Mouse (Mus musculus): ENCODE data around the gene Ssbp2. TPM values are rescaled to one million over a fixed set of nuclear protein-coding genes. Genes with fewer than 3 reads are reported as not detected.

Gene Ssbp2
- total and polyA plus RNA-seq, 3 experiments: 12.6 to 38.4 TPM; not detected in 1

DNA sequence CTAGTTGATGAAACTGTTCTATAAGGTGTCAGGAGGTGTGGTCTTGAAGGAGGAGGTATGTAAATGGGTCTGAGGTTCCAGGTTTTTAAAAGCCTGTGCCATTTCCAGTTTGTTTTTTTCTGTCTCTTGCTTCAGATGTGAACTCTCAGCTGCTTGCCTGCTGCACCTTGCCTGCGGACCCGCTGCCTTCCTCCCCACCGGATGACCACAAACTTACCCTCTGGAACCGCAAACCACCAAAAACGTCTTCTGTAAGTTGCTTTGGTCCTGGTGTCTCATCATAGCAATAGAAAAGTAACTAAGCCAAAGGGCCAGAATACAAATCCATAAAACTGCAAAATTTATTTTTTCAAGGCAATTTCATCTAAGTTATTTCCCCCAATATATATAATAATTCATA, 18.6 kb upstream of the Ssbp2 start:
- H3K9me3 ChIP-seq (replicated peaks; ENCODE audit: insufficient read depth, low read length): no peaks in the 10 kb centered on the region
- no peaks in the 10 kb centered on the region for H3K36me3 ChIP-seq (ENCODE audit: control insufficient read depth in 1 of 2, insufficient read depth in 2 of 2, low read length in 2 of 2)
- H3K9ac ChIP-seq (ENCODE audit: control insufficient read depth, low read depth, low read length, poor library complexity, severe bottlenecking): no peak overlapping the region
- TF ChIP-seq MYB (IDR thresholded peaks at IDR 0.05; ENCODE audit: low read depth, low read length): no peak
- H3K4me3 ChIP-seq (ENCODE audit: control insufficient read depth in 1 of 2, insufficient read depth in 1 of 2, low read depth in 2 of 2, low read length in 2 of 2): no peak overlapping the region
- DNase-seq (ENCODE audit: low read depth, low spot score): no peak
- H3K79me2 ChIP-seq (ENCODE audit: control insufficient read depth, insufficient read depth, low read length, poor library complexity): no peaks in the 10 kb centered on the region
- no peaks in the 10 kb centered on the region for H3K27me3 ChIP-seq (ENCODE audit: control insufficient read depth in 1 of 2, insufficient read depth in 2 of 2, low read length in 2 of 2)
- no peaks in the 10 kb centered on the region for H3K4me1 ChIP-seq (ENCODE audit: control insufficient read depth in 1 of 2, insufficient read depth in 2 of 2, low read length in 2 of 2)
- no peak overlapping the region for H3K27ac ChIP-seq (ENCODE audit: control insufficient read depth, low read depth, low read length)

GRCm38 (mm10) chr13:91446728-91447127, 13.4 kb upstream of the Ssbp2 start:
- no peak for DNase-seq (ENCODE audit: low read depth, low spot score)
- H3K9ac ChIP-seq (ENCODE audit: control insufficient read depth, low read depth, low read length, poor library complexity, severe bottlenecking): no peak overlapping the region
- H3K36me3 ChIP-seq (ENCODE audit: control insufficient read depth in 1 of 2, insufficient read depth in 2 of 2, low read length in 2 of 2): peaks cover 0 to 6% of the 10 kb centered on the region in 2 experiments; a peak in 2 of 4 replicates
- no peak for TF ChIP-seq E2F4 (IDR thresholded peaks at IDR 0.05; ENCODE audit: borderline replicate concordance, low read depth, low read length)
- TF ChIP-seq EP300 (IDR thresholded peaks at IDR 0.05; ENCODE audit: low read depth in 1 of 2, low read length in 2 of 2): no peak
- TF ChIP-seq MAZ (IDR thresholded peaks at IDR 0.05; ENCODE audit: low read depth, low read length): no peak
- TF ChIP-seq SIN3A (IDR thresholded peaks at IDR 0.05; ENCODE audit: low read length): no peak
- no peak for TF ChIP-seq JUND (IDR thresholded peaks at IDR 0.05; ENCODE audit: low read depth, low read length)
- TF ChIP-seq ZMIZ1 (IDR thresholded peaks at IDR 0.05; ENCODE audit: low read depth, low read length): no peak
- no peak for TF ChIP-seq NRF1 (IDR thresholded peaks at IDR 0.05; ENCODE audit: insufficient read depth, low read depth, low read length, poor library complexity, severe bottlenecking)
- TF ChIP-seq POLR2AphosphoS2 (IDR thresholded peaks at IDR 0.05; ENCODE audit: low read length): no peak
- no peak for TF ChIP-seq USF2 (IDR thresholded peaks at IDR 0.05; ENCODE audit: borderline replicate concordance in 1 of 2, insufficient read depth in 1 of 2, low read depth in 1 of 2, low read length in 2 of 2)
- no peak for TF ChIP-seq RAD21 (IDR thresholded peaks at IDR 0.05; ENCODE audit: low read depth, low read length)
- no peak for TF ChIP-seq CHD2 (IDR thresholded peaks at IDR 0.05; ENCODE audit: low read length)
- TF ChIP-seq CTCF (IDR thresholded peaks at IDR 0.05 in 2 of 3, conservative IDR thresholded peaks at IDR 0.05 in 1 of 3; ENCODE audit: control insufficient read depth in 1 of 3, insufficient read depth in 1 of 3, low read depth in 2 of 3, low read length in 3 of 3, poor library complexity in 1 of 3, severe bottlenecking in 1 of 3): no peak
- no peak for TF ChIP-seq MYB (IDR thresholded peaks at IDR 0.05; ENCODE audit: low read depth, low read length)
- TF ChIP-seq NELFE (IDR thresholded peaks at IDR 0.05; ENCODE audit: low read depth, low read length): no peak
- no peak for TF ChIP-seq MEF2A (IDR thresholded peaks at IDR 0.05; ENCODE audit: extremely low read depth, insufficient replicate concordance, low read depth, low read length, poor library complexity, severe bottlenecking)
- TF ChIP-seq MXI1 (IDR thresholded peaks at IDR 0.05; ENCODE audit: low read depth, low read length): no peak
- no peak for TF ChIP-seq ZKSCAN1 (IDR thresholded peaks at IDR 0.05; ENCODE audit: low read depth, low read length)
- H3K4me3 ChIP-seq (ENCODE audit: control insufficient read depth in 1 of 2, insufficient read depth in 1 of 2, low read depth in 2 of 2, low read length in 2 of 2): no peak overlapping the region
- no peak overlapping the region for H3K27ac ChIP-seq (ENCODE audit: control insufficient read depth, low read depth, low read length)
- no peaks in the 10 kb centered on the region for H3K9me3 ChIP-seq (replicated peaks; ENCODE audit: insufficient read depth, low read length)
- H3K27me3 ChIP-seq (ENCODE audit: control insufficient read depth in 1 of 2, insufficient read depth in 2 of 2, low read length in 2 of 2): no peaks in the 10 kb centered on the region
- H3K79me2 ChIP-seq (ENCODE audit: control insufficient read depth, insufficient read depth, low read length, poor library complexity): no peaks in the 10 kb centered on the region
- peaks cover 3 to 8% of the 10 kb centered on the region in 2 experiments for H3K4me1 ChIP-seq (ENCODE audit: control insufficient read depth in 1 of 2, insufficient read depth in 2 of 2, low read length in 2 of 2)

Data from MEL (cell line).